Mouse (Mus musculus) spleen, postnatal 4 days (tissue): Measurements from ENCODE around the gene Sap30bp.

Source experiments
- DNase-seq, 2 experiments: peaks; one replicate each; pipeline ENCODE4 v3.0.0; 2022; ENCODE audit warnings: low spot score in 2 of 2

Gene Sap30bp

GRCm38 (mm10) chr11:115933108-115933746, at the start of gene Sap30bp, which contains the start of gene Recql5:
TSS of gene Sap30bp (plus strand) at chr11:115933282.
TSS of gene Recql5 (minus strand) at chr11:115933477.
- DNase-seq, result peak; percentile 96 to 97

GRCm38 (mm10) chr11:115884361-115884760, 48.7 kb upstream of the Sap30bp start:
- no peak for DNase-seq

- DNase-seq, result no peak
These were observed 47.8 kb upstream of the Sap30bp start for GRCm38 (mm10) chr11:115885281-115885680.

GRCm38 (mm10) chr11:115886446-115886845, 46.6 kb upstream of the Sap30bp start:
- no peak for DNase-seq

- no peak for DNase-seq
These were observed 45.1 kb upstream of the Sap30bp start for GRCm38 (mm10) chr11:115888020-115888419.

- no peak for DNase-seq
These were observed 43.9 kb upstream of the Sap30bp start for GRCm38 (mm10) chr11:115889159-115889558.

GRCm38 (mm10) chr11:115892213-115892612, 40.9 kb upstream of the Sap30bp start:
- DNase-seq, result no peak

- no peak for DNase-seq
These were observed 40.0 kb upstream of the Sap30bp start for GRCm38 (mm10) chr11:115893071-115893470.

GRCm38 (mm10) chr11:115894755-115895520, 38.1 kb upstream of the Sap30bp start:
- no peak for DNase-seq

- DNase-seq, result no peak
These were observed 34.6 kb upstream of the Sap30bp start for GRCm38 (mm10) chr11:115898446-115898845.

- DNase-seq, result peak; percentile 84 to 95
These were observed 34.2 kb upstream of the Sap30bp start for GRCm38 (mm10) chr11:115898886-115899285.

GRCm38 (mm10) chr11:115899486-115900266, 33.4 kb upstream of the Sap30bp start, which contains the start of gene Smim5:
TSS of gene Smim5 (plus strand) at chr11:115899966.
- DNase-seq, result peak; percentile 69 to 82

- DNase-seq, result peak in 1 of 2 experiments; percentile 40
These were observed 32.3 kb upstream of the Sap30bp start for GRCm38 (mm10) chr11:115900561-115901337.

GRCm38 (mm10) chr11:115901338-115902161, 31.5 kb upstream of the Sap30bp start:
- DNase-seq, result peak; percentile 68 to 81

- DNase-seq, result no peak
These were observed 30.9 kb upstream of the Sap30bp start for GRCm38 (mm10) chr11:115902177-115902576.

- peak; percentile 76 to 87 for DNase-seq
These were observed 30.3 kb upstream of the Sap30bp start for GRCm38 (mm10) chr11:115902831-115903230.

GRCm38 (mm10) chr11:115903384-115904230, 29.5 kb upstream of the Sap30bp start:
- DNase-seq, result peak; percentile 84 to 85

GRCm38 (mm10) chr11:115904231-115904955, 28.7 kb upstream of the Sap30bp start:
- DNase-seq, result peak in 1 of 2 experiments; percentile 61
